Mouse (Mus musculus) brain, embryonic 14.5 days (tissue): ENCODE data around the gene Gtsf1l. TPM values are rescaled to one million over a fixed set of nuclear protein-coding genes. Genes with fewer than 3 reads are reported as not detected.

Experiments used
- DNase-seq: peaks from one replicate; pipeline ENCODE4 v3.0.0-alpha.2; 2011; ENCODE audit warnings: low read depth
- CTCF ChIP-seq: fragments of 200-500 bp; IDR thresholded peaks from 2 replicates; pipeline ENCODE4 v1.5.1; 2012; ENCODE audit warnings: inconsistent platforms, mild to moderate bottlenecking, moderate library complexity, borderline replicate concordance; ENCODE audit not compliant: insufficient read depth, insufficient read length; ENCODE audit errors: extremely low read depth
- POLR2A ChIP-seq: fragments of 200-500 bp; IDR thresholded peaks from 2 replicates; pipeline ENCODE4 v1.6.1; 2012; ENCODE audit warnings: mild to moderate bottlenecking, inconsistent platforms, borderline replicate concordance; ENCODE audit not compliant: poor library complexity, insufficient read depth, insufficient read length, severe bottlenecking; ENCODE audit errors: extremely low read depth
- polyA plus RNA-seq: library from polyadenylated mRNA; depleted of rRNA; stranded (reverse); fragments of >200 nt; gene quantifications from 2 replicates; pipeline ENCODE4 v1.2.3, GENCODE M21; 2012; rRNA removed

The Gtsf1l gene
- not detected in 2 replicates for polyA plus RNA-seq

GRCm38 (mm10) chr2:163087728-163088127, at the start of gene Gtsf1l:
TSS of gene Gtsf1l (minus strand) at chr2:163087855.
- no peak for DNase-seq
- TF ChIP-seq POLR2A (no peak), CTCF (no peak)

- TF ChIP-seq CTCF (no peak), POLR2A (no peak)
- peak; percentile 76 for DNase-seq
Measured at GRCm38 (mm10) chr2:163136996-163137395, 49.3 kb upstream of the Gtsf1l start.

- DNase-seq: no peak
- TF ChIP-seq POLR2A: no peak
- TF ChIP-seq CTCF: no peak
Measured at GRCm38 (mm10) chr2:163135931-163136330, 48.3 kb upstream of the Gtsf1l start.

- no peak for TF ChIP-seq CTCF
- no peak for TF ChIP-seq POLR2A
- no peak for DNase-seq
Measured at GRCm38 (mm10) chr2:163132314-163132713, 44.7 kb upstream of the Gtsf1l start.

- DNase-seq: no peak
- no peak for TF ChIP-seq CTCF
- TF ChIP-seq POLR2A: no peak
Measured at GRCm38 (mm10) chr2:163130837-163131236, 43.2 kb upstream of the Gtsf1l start.

GRCm38 (mm10) chr2:163123496-163123895, 35.8 kb upstream of the Gtsf1l start:
- TF ChIP-seq POLR2A (no peak), CTCF (no peak)

GRCm38 (mm10) chr2:163122319-163122718, 34.7 kb upstream of the Gtsf1l start:
- peak; percentile 89 for DNase-seq

More at GRCm38 (mm10) chr2:163123496-163123895, 35.8 kb upstream of the Gtsf1l start:
- no peak for DNase-seq

GRCm38 (mm10) chr2:163121353-163121660, 33.7 kb upstream of the Gtsf1l start:
- DNase-seq: no peak
- no peak for TF ChIP-seq CTCF
- TF ChIP-seq POLR2A: no peak

More at GRCm38 (mm10) chr2:163122319-163122718, 34.7 kb upstream of the Gtsf1l start:
- TF ChIP-seq CTCF: no peak
- TF ChIP-seq POLR2A: no peak

- DNase-seq: peak; percentile 41
- no peak for TF ChIP-seq CTCF
- TF ChIP-seq POLR2A: no peak
Measured at GRCm38 (mm10) chr2:163120626-163121352, 33.1 kb upstream of the Gtsf1l start.

GRCm38 (mm10) chr2:163111413-163112201, 24.0 kb upstream of the Gtsf1l start:
- TF ChIP-seq POLR2A (no peak), CTCF (no peak)
- peak; percentile 92 for DNase-seq

GRCm38 (mm10) chr2:163110706-163111105, 23.1 kb upstream of the Gtsf1l start:
- TF ChIP-seq POLR2A (no peak), CTCF (peak; percentile 42; the same call in 1 of the 2 replicates)

More at GRCm38 (mm10) chr2:163110706-163111105, 23.1 kb upstream of the Gtsf1l start:
- no peak for DNase-seq
